Mouse (Mus musculus) forebrain, embryonic 14.5 days (tissue): Measurements from ENCODE around the gene Aco2. TPM values are rescaled to one million over a fixed set of nuclear protein-coding genes. Genes with fewer than 3 reads are reported as not detected.
A peak's percentile ranks its signal among the peaks of the same experiment; 100 is the strongest.

Experiments
- ATAC-seq: fragments of 200-750 bp; cut with Nextera tagmentation; 2 replicates; pipeline ENCODE4 v1.8.0; 2017; ENCODE audit warnings: mild to moderate bottlenecking, moderate library complexity
- DNase-seq: peaks from one replicate; pipeline ENCODE4 v3.0.0-alpha.2; 2015; ENCODE audit warnings: low spot score
- H3K27ac ChIP-seq: fragments of 300-500 bp; sonication (generic); 2 replicates; pipeline ENCODE4 v1.5.1; 2014; ENCODE audit warnings: low read depth, mild to moderate bottlenecking, control low read depth, low read length, moderate library complexity
- H3K27me3 ChIP-seq: fragments of 300-500 bp; sonication (generic); replicated peaks from 2 replicates; pipeline ENCODE4 v1.6.1; 2014; ENCODE audit warnings: low read length, control low read depth, mixed read lengths; ENCODE audit not compliant: control insufficient read depth, insufficient read depth
- H3K36me3 ChIP-seq: fragments of 300-500 bp; sonication (generic); 2 replicates; pipeline ENCODE4 v1.6.1; 2014; ENCODE audit warnings: low read length, control low read depth; ENCODE audit not compliant: control insufficient read depth, insufficient read depth
- H3K4me1 ChIP-seq: fragments of 300-500 bp; sonication (generic); 2 replicates; pipeline ENCODE4 v1.6.1; 2014; ENCODE audit warnings: antibody characterized with exemption, low read length, control low read depth; ENCODE audit not compliant: control insufficient read depth, insufficient read depth
- H3K4me2 ChIP-seq: fragments of 300-500 bp; sonication (generic); 2 replicates; pipeline ENCODE4 v1.6.1; 2014; ENCODE audit warnings: mild to moderate bottlenecking, control low read depth, low read length
- H3K4me3 ChIP-seq: fragments of 300-500 bp; sonication (generic); 2 replicates; pipeline ENCODE4 v1.5.1; 2014; ENCODE audit warnings: low read depth, low read length, control low read depth
- H3K9ac ChIP-seq: fragments of 300-500 bp; sonication (generic); 2 replicates; pipeline ENCODE4 v1.6.1; 2014; ENCODE audit warnings: mild to moderate bottlenecking, low read length, control low read depth, moderate library complexity
- H3K9me3 ChIP-seq: fragments of 300-500 bp; sonication (generic); replicated peaks from 2 replicates; pipeline ENCODE4 v1.6.1; 2016; ENCODE audit warnings: low read length, control low read depth, mixed read lengths; ENCODE audit not compliant: control insufficient read depth
- WGBS: fragments of 180-500 bp; shearing (Covaris S2); extraction: QIAGEN DNeasy Blood & Tissue Kit; methylation state at CpG from one replicate; pipeline ENCODE4 v1.1.7; 2014; 5-methylcytosine and 5-hydroxymethylcytosine counted together
- polyA plus RNA-seq: library from polyadenylated mRNA; unstranded; fragments of >200 nt; fragmentation: Nextera tagmentation; extraction: Ambion mirVana; gene quantifications from 2 replicates; pipeline ENCODE4 v1.2.1, GENCODE M21; 2014

The Aco2 gene
- polyA plus RNA-seq, result 204 and 231 TPM in 2 replicates

- H3K36me3 ChIP-seq, result peaks cover 30% of the 10 kb centered on the region
- DNase-seq (peak; percentile 99), ATAC-seq (peak; percentile 87)
- H3K9me3 ChIP-seq, result no peaks in the 10 kb centered on the region
- peak within 1 kb of the TSS; percentile 85 for H3K9ac ChIP-seq
- H3K27ac ChIP-seq, result peak within 1 kb of the TSS; percentile 98
- peak within 1 kb of the TSS; percentile 89 for H3K4me2 ChIP-seq
- under 1% methylated on average over 53 of the region's 53 CpGs for WGBS
- peaks cover 8% of the 10 kb centered on the region for H3K4me1 ChIP-seq
- no peaks in the 10 kb centered on the region for H3K27me3 ChIP-seq
- peak within 1 kb of the TSS; percentile 95 for H3K4me3 ChIP-seq
Observed at GRCm38 (mm10) chr15:81872262-81873136, at the start of gene Aco2. TSS of gene Aco2 (plus strand) at chr15:81872309.

DNA sequence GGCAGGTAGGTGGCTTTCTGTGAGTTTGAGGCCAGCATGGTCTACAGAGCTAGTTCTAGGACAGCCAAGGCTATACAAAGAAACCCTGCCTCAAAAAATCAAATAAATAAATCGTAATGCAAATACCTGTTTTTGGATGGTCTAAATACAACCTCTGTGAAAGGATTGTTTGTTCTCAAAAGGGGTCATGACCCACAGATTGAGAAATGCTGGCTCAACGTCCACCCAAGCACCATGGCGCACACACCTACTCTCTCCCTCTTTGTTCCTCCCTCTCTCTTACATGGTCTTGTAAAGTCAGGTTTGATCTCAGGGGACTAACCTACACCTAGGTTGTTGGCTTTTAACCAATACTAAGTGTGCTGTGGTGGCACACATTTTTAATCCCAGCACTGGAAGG is 49.5 kb upstream of the Aco2 start:
- Histone ChIP-seq H3K27me3 (no peaks in the 10 kb centered on the region), H3K4me1 (no peaks in the 10 kb centered on the region), H3K4me2 (no peak overlapping the region), H3K9me3 (no peaks in the 10 kb centered on the region), H3K9ac (no peak overlapping the region), H3K4me3 (no peak overlapping the region), H3K27ac (no peak overlapping the region), H3K36me3 (peaks cover 85% of the 10 kb centered on the region)
- no peak for ATAC-seq
- no peak for DNase-seq
- 87% methylated on average over 3 of the region's 3 CpGs for WGBS

- H3K36me3 ChIP-seq, result peaks cover 75% of the 10 kb centered on the region
- no peak for ATAC-seq
Observed at GRCm38 (mm10) chr15:81824832-81825231, 47.3 kb upstream of the Aco2 start.

GRCm38 (mm10) chr15:81828426-81829207 is 43.5 kb upstream of the Aco2 start:
- DNase-seq (no peak), ATAC-seq (no peak)
- Histone ChIP-seq H3K36me3 (peaks cover 42% of the 10 kb centered on the region), H3K9ac (no peak overlapping the region), H3K9me3 (no peaks in the 10 kb centered on the region), H3K4me1 (no peaks in the 10 kb centered on the region), H3K4me3 (no peak overlapping the region), H3K4me2 (no peak overlapping the region), H3K27ac (no peak overlapping the region), H3K27me3 (no peaks in the 10 kb centered on the region)
- WGBS, result 88% methylated on average over 7 of the region's 7 CpGs

More at GRCm38 (mm10) chr15:81824832-81825231, 47.3 kb upstream of the Aco2 start:
- H3K4me2 ChIP-seq, result no peak overlapping the region
- no peaks in the 10 kb centered on the region for H3K4me1 ChIP-seq
- H3K27ac ChIP-seq, result no peak overlapping the region
- WGBS, result 90% methylated on average over 3 of the region's 3 CpGs
- no peak for DNase-seq
- H3K27me3 ChIP-seq, result no peaks in the 10 kb centered on the region
- no peak overlapping the region for H3K9ac ChIP-seq
- H3K9me3 ChIP-seq, result no peaks in the 10 kb centered on the region
- H3K4me3 ChIP-seq, result no peak overlapping the region

DNA sequence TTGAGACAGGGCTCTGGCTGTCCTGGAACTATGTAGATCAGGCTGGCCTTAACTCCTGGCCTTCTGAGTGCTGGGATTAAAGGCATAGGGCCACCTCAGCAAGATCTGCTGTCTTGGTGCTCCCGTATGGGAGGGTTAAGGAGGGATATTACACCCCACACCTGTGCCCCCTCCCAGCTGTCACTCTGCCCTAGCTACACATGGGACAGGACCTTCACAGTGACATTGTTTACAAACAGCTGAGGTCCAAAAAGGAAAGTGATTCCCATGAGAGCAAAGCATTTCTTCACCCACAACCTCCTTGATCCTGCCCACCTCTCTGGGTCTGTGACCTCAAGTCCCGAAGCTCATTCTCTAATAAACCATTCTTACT is 42.9 kb upstream of the Aco2 start:
- Histone ChIP-seq H3K27ac (no peak overlapping the region), H3K9me3 (no peaks in the 10 kb centered on the region), H3K4me2 (no peak overlapping the region), H3K9ac (no peak overlapping the region), H3K27me3 (no peaks in the 10 kb centered on the region), H3K36me3 (peaks cover 37% of the 10 kb centered on the region), H3K4me3 (no peak overlapping the region), H3K4me1 (no peaks in the 10 kb centered on the region)
- ATAC-seq (no peak), DNase-seq (no peak)
- WGBS, result 75% methylated on average over 2 of the region's 2 CpGs

DNA sequence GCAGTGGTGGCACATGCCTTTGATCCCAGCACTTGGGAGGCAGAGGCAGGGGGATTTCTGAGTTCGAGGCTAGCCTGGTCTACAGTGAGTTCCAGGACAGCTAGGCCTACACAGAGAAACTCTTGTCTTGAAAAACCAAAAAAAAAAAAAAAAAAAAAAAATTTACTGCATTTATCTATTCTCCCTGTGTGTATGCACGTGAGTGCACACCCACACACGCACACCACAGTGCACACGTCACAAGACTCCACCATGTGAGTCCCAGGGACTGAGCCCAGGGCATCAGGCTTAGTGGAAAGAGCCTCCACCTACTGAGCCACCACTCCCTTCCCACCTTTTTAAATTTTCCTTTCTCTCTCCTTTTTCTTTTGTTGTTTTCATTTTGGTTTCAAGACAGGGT is 41.6 kb upstream of the Aco2 start:
- Histone ChIP-seq H3K4me2 (no peak overlapping the region), H3K9ac (no peak overlapping the region), H3K36me3 (peaks cover 23% of the 10 kb centered on the region), H3K4me1 (no peaks in the 10 kb centered on the region), H3K27me3 (no peaks in the 10 kb centered on the region), H3K27ac (no peak overlapping the region), H3K9me3 (no peaks in the 10 kb centered on the region), H3K4me3 (no peak overlapping the region)
- DNase-seq (no peak), ATAC-seq (no peak)
- WGBS, result 95% methylated on average over 4 of the region's 4 CpGs

GRCm38 (mm10) chr15:81831136-81831825 is 40.8 kb upstream of the Aco2 start:
- WGBS, result 19% methylated on average over 24 of the region's 24 CpGs
- H3K27ac ChIP-seq, result 0 out of 2 replicates have a peak overlapping the region, but pooled peaks have one; percentile 21
- no peak overlapping the region for H3K9ac ChIP-seq

GRCm38 (mm10) chr15:81832219-81832618 is 39.9 kb upstream of the Aco2 start:
- H3K4me1 ChIP-seq, result no peaks in the 10 kb centered on the region
- H3K4me2 ChIP-seq, result no peak overlapping the region
- no peaks in the 10 kb centered on the region for H3K9me3 ChIP-seq
- H3K36me3 ChIP-seq, result peaks cover 11% of the 10 kb centered on the region
- no peaks in the 10 kb centered on the region for H3K27me3 ChIP-seq
- ATAC-seq (no peak), DNase-seq (no peak)
- no peak overlapping the region for H3K27ac ChIP-seq
- 87% methylated on average over 3 of the region's 3 CpGs for WGBS
- no peak overlapping the region for H3K9ac ChIP-seq
- H3K4me3 ChIP-seq, result no peak overlapping the region

More at GRCm38 (mm10) chr15:81831136-81831825, 40.8 kb upstream of the Aco2 start:
- Histone ChIP-seq H3K27me3 (no peaks in the 10 kb centered on the region), H3K4me1 (no peaks in the 10 kb centered on the region), H3K4me3 (no peak overlapping the region), H3K9me3 (no peaks in the 10 kb centered on the region), H3K4me2 (0 out of 2 replicates have a peak overlapping the region, but pooled peaks have one; percentile 14), H3K36me3 (peaks cover 17% of the 10 kb centered on the region)
- ATAC-seq (peak; percentile 88), DNase-seq (peak; percentile 93)
